Mouse (Mus musculus): ENCODE results near the gene 6030458C11Rik. TPM values are rescaled to one million over a fixed set of nuclear protein-coding genes. Genes with fewer than 3 reads are reported as not detected.

6030458C11Rik gene
- polyA plus RNA-seq, 1 experiment from 2014 or later: 42.3 TPM

GRCm38 (mm10) chr15:12770958-12771357 is 53.5 kb downstream of the 6030458C11Rik start:
- no peaks in the 10 kb centered on the region for H3K9me3 ChIP-seq

GRCm38 (mm10) chr15:12766848-12767247 is 57.6 kb downstream of the 6030458C11Rik start:
- DNase-seq (ENCODE audit: low spot score): no peak
- WGBS: 46% methylated on average over 4 of the region's 4 CpGs
- Histone ChIP-seq H3K27ac (no peak overlapping the region), H3K36me3 (no peaks in the 10 kb centered on the region), H3K4me3 (no peak overlapping the region), H3K4me1 (peaks cover 7% of the 10 kb centered on the region; the same call in 1 of the 2 replicates), H3K27me3 (ENCODE audit: insufficient read depth, poor library complexity, severe bottlenecking) (no peaks in the 10 kb centered on the region), H3K9me3 (no peaks in the 10 kb centered on the region)

More at GRCm38 (mm10) chr15:12770958-12771357, 53.5 kb downstream of the 6030458C11Rik start:
- DNase-seq (ENCODE audit: low spot score): no peak
- no peak overlapping the region for H3K27ac ChIP-seq
- WGBS: 74% methylated on average over 7 of the region's 7 CpGs
- H3K4me3 ChIP-seq: no peak overlapping the region
- 0 out of 2 replicates have a peak, but pooled peaks cover 7% of the 10 kb centered on the region for H3K4me1 ChIP-seq
- H3K27me3 ChIP-seq (ENCODE audit: insufficient read depth, poor library complexity, severe bottlenecking): no peaks in the 10 kb centered on the region
- no peaks in the 10 kb centered on the region for H3K36me3 ChIP-seq

- no peaks in the 10 kb centered on the region for H3K9me3 ChIP-seq
- H3K4me3 ChIP-seq: no peak overlapping the region
- no peaks in the 10 kb centered on the region for H3K36me3 ChIP-seq
- H3K27me3 ChIP-seq (ENCODE audit: insufficient read depth, poor library complexity, severe bottlenecking): no peaks in the 10 kb centered on the region
- WGBS: 66% methylated on average over 10 of the region's 10 CpGs
- H3K27ac ChIP-seq: peak overlapping the region; percentile 10; the same call in 1 of the 2 replicates
- DNase-seq (ENCODE audit: low spot score): no peak
- H3K4me1 ChIP-seq: peaks cover 24% of the 10 kb centered on the region
These were observed 61.3 kb downstream of the 6030458C11Rik start for GRCm38 (mm10) chr15:12763147-12763546.

DNA sequence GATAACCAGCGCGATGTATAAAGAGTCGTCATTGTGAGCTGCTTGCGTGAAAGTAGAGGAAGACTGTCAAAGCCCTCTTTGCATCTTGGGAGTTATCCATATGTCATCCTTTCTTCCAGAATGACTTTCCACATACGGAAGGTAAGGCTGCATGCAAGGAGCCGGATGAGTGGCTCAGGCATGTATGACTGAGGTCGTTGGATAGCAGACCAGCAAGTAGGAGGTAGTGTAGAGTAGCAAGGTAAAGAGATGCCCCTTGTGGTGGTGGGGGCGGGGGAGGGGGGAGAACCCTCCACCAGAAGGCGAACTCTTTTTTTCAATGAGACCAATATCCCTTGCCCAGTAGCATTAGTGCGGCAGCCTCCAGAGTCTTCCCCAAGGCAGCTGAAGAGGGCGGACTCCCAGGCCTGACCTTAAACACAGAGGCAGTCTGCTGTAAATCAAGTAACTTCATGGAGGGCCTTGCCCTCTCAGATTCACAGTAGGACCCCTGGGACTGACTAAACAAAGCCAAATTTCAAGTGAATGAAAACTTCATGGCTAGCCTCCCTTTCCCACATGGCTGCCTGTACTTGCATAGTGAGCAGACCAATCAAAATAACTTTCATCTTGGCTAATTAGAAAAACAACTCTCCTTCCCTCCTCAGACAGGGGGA is 62.1 kb downstream of the 6030458C11Rik start:
- Histone ChIP-seq H3K4me3 (no peak overlapping the region), H3K9me3 (no peaks in the 10 kb centered on the region), H3K4me1 (peaks cover 22% of the 10 kb centered on the region), H3K27me3 (ENCODE audit: insufficient read depth, poor library complexity, severe bottlenecking) (no peaks in the 10 kb centered on the region), H3K36me3 (no peaks in the 10 kb centered on the region), H3K27ac (no peak overlapping the region)
- WGBS: 76% methylated on average over 11 of the region's 11 CpGs
- DNase-seq (ENCODE audit: low spot score): no peak

GRCm38 (mm10) chr15:12760747-12761146 is 63.7 kb downstream of the 6030458C11Rik start:
- Histone ChIP-seq H3K9me3 (no peaks in the 10 kb centered on the region), H3K27me3 (ENCODE audit: insufficient read depth, poor library complexity, severe bottlenecking) (no peaks in the 10 kb centered on the region), H3K4me3 (no peak overlapping the region), H3K36me3 (no peaks in the 10 kb centered on the region), H3K27ac (no peak overlapping the region), H3K4me1 (peaks cover 18% of the 10 kb centered on the region)
- WGBS: 90% methylated on average over 6 of the region's 6 CpGs
- no peak for DNase-seq (ENCODE audit: low spot score)

DNA sequence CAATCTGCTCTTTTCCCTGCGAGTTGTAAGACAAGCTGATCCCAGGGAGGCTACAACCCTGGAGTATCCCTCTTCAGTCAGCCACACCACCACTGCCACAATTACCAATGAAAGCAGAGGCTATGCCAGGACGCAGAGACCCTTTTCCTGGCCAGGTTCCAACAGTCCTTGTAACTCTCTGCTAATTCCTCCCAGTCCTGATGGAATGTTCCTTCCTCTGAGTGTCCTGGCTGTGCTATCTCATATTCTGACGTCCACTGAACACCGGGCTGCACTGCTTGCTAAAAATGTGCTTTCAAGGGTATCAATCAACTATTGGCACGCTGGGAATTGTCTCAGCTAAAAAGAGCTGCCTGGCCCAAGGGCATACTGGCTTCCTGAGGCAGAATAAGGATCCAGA is 66.0 kb downstream of the 6030458C11Rik start:
- 24% methylated on average over 5 of the region's 5 CpGs for WGBS
- Histone ChIP-seq H3K9me3 (no peaks in the 10 kb centered on the region), H3K36me3 (no peaks in the 10 kb centered on the region), H3K4me1 (peaks cover 20% of the 10 kb centered on the region), H3K27ac (peak overlapping the region; percentile 62; the same call in 1 of the 2 replicates), H3K27me3 (ENCODE audit: insufficient read depth, poor library complexity, severe bottlenecking) (no peaks in the 10 kb centered on the region), H3K4me3 (no peak overlapping the region)
- peak; percentile 85 for DNase-seq (ENCODE audit: low spot score)

Small RNA genes lying within 50 kb of the gene (microRNA-seq; reads per million reads assigned to microRNA genes)
- gene Gm47288: not detected

Other genes with a start within 250 kb of the 6030458C11Rik start
- gene Pdzd2, start 84.7 kb downstream of the 6030458C11Rik start, polyA plus RNA-seq (2016; fragmentation: Nextera tagmentation; extraction: Ambion mirVana): 7.3 and 10.7 TPM in 2 replicates
- gene Drosha, start 166 bp upstream of the 6030458C11Rik start, polyA plus RNA-seq (2016; fragmentation: Nextera tagmentation; extraction: Ambion mirVana): 47.3 and 52.6 TPM in 2 replicates